Mouse (Mus musculus): ENCODE data around the gene Scgb3a1.

GRCm38 (mm10) chr11:49625863-49626262 is 37.5 kb upstream of the Scgb3a1 start:
- TF ChIP-seq CTCF (IDR thresholded peaks at IDR 0.05; ENCODE audit: borderline replicate concordance, insufficient read depth, low read length) (no peak), POLR2A (IDR thresholded peaks at IDR 0.05; ENCODE audit: low read depth, low read length) (no peak)
